Mouse (Mus musculus): ENCODE results near the gene Timm10.
"Not testable (repeated sequence)": the region's sequence is repeated elsewhere in the genome, so short reads cannot be mapped to it uniquely, and the experiment has no call there.

GRCm38 (mm10) chr2:84801223-84801622 is 25.6 kb upstream of the Timm10 start:
- TF ChIP-seq CTCF (IDR thresholded peaks at IDR 0.05; ENCODE audit: insufficient read depth, low read length); POLR2A (IDR thresholded peaks at IDR 0.05; ENCODE audit: borderline replicate concordance, extremely low read depth, low read depth, low read length): not testable (repeated sequence)
